Mouse (Mus musculus) liver, embryonic 14 days (tissue): Measurements from ENCODE around the gene Fam69b. TPM values are rescaled to one million over a fixed set of nuclear protein-coding genes. Genes with fewer than 3 reads are reported as not detected.

Source experiments
- polyA plus RNA-seq: library from polyadenylated mRNA; depleted of rRNA; stranded (reverse); fragments of >200 nt; gene quantifications from 2 replicates; pipeline ENCODE4 v1.2.3, GENCODE M21; 2012; rRNA removed

The Fam69b gene
- polyA plus RNA-seq, result 0.89 and 1.00 TPM in 2 replicates

GRCm38 (mm10) chr2:26627921-26628739 is at the start of gene Fam69b:
Fam69b (plus strand) TSS chr2:26628457.

GRCm38 (mm10) chr2:26579714-26580113 is 48.5 kb upstream of the Fam69b start, which contains the start of gene Egfl7:
Egfl7 (plus strand) TSS chr2:26580014.

GRCm38 (mm10) chr2:26586294-26587043 is 41.8 kb upstream of the Fam69b start, which contains the start of gene Gm20532:
Gm20532 (plus strand) TSS chr2:26586639.

GRCm38 (mm10) chr2:26603720-26604671 is 24.3 kb upstream of the Fam69b start, which contains the start of gene Agpat2:
Agpat2 (minus strand) TSS chr2:26604417.

GRCm38 (mm10) chr2:26671182-26671581 is 42.9 kb downstream of the Fam69b start, which contains the start of gene Lcn4:
Lcn4 (minus strand) TSS chr2:26671282.

Other genes starting within 250 kb of the Fam69b start
- gene Snapc4, start 247.8 kb upstream of the Fam69b start, polyA plus RNA-seq, result 10.0 and 12.3 TPM in 2 replicates
- gene Entr1, start 239.1 kb upstream of the Fam69b start, polyA plus RNA-seq, result 34.3 and 37.1 TPM in 2 replicates
- gene Pmpca, start 239.1 kb upstream of the Fam69b start, polyA plus RNA-seq, result 40.3 and 46.0 TPM in 2 replicates
- gene Inpp5e, start 219.3 kb upstream of the Fam69b start, polyA plus RNA-seq, result 6.1 and 6.7 TPM in 2 replicates
- 10.5 and 11.6 TPM in 2 replicates for gene Sec16a, start 183.2 kb upstream of the Fam69b start, polyA plus RNA-seq
- 1.5 and 1.6 TPM in 2 replicates for gene Notch1, start 111.8 kb upstream of the Fam69b start, polyA plus RNA-seq
- 67.8 and 69.7 TPM in 2 replicates for gene Egfl7, start 48.4 kb upstream of the Fam69b start, polyA plus RNA-seq
- gene Gm20532, start 41.8 kb upstream of the Fam69b start, polyA plus RNA-seq, result not detected in 2 replicates
- 22.5 and 26.0 TPM in 2 replicates for gene Agpat2, start 24.0 kb upstream of the Fam69b start, polyA plus RNA-seq
- gene Lcn4, start 42.8 kb downstream of the Fam69b start, polyA plus RNA-seq, result not detected in 2 replicates
- gene Abo, start 236.5 kb downstream of the Fam69b start, polyA plus RNA-seq, result not detected in 2 replicates